Mouse (Mus musculus) stomach, postnatal 0 days (tissue): ENCODE results near the gene Wwtr1. TPM values are rescaled to one million over a fixed set of nuclear protein-coding genes. Genes with fewer than 3 reads are reported as not detected.

ENCODE experiments used
- ATAC-seq: fragments of 200-750 bp; cut with Nextera tagmentation; 2 replicates; pipeline ENCODE4 v1.8.0; 2017; ENCODE audit not compliant: low FRiP score, low TSS enrichment
- DNase-seq: peaks from one replicate; pipeline ENCODE4 v3.0.0-alpha.2; 2016; ENCODE audit warnings: low spot score
- H3K27ac ChIP-seq: fragments of 300-500 bp; sonication (generic); replicated peaks from 2 replicates; pipeline ENCODE4 v1.5.1; 2014; ENCODE audit warnings: mild to moderate bottlenecking, control low read depth
- H3K27me3 ChIP-seq: fragments of 300-500 bp; sonication (generic); 2 replicates; pipeline ENCODE4 v1.6.1; 2014; ENCODE audit warnings: low read length; ENCODE audit not compliant: control insufficient read depth, insufficient read depth
- H3K36me3 ChIP-seq: fragments of 300-500 bp; sonication (generic); 2 replicates; pipeline ENCODE4 v1.6.1; 2014; ENCODE audit warnings: low read length, mixed read lengths; ENCODE audit not compliant: control insufficient read depth, insufficient read depth
- H3K4me1 ChIP-seq: fragments of 300-500 bp; sonication (generic); replicated peaks from 2 replicates; pipeline ENCODE4 v1.6.1; 2014; ENCODE audit warnings: antibody characterized with exemption; ENCODE audit not compliant: control insufficient read depth, insufficient read depth
- H3K4me2 ChIP-seq: fragments of 300-500 bp; sonication (generic); replicated peaks from 2 replicates; pipeline ENCODE4 v1.6.1; 2014; ENCODE audit warnings: low read depth, mild to moderate bottlenecking, control low read depth, moderate library complexity
- H3K4me3 ChIP-seq: fragments of 300-500 bp; sonication (generic); 2 replicates; pipeline ENCODE4 v1.5.1; 2014; ENCODE audit warnings: low read depth, low read length, control low read depth
- H3K9ac ChIP-seq: fragments of 300-500 bp; sonication (generic); 2 replicates; pipeline ENCODE4 v1.6.1; 2014; ENCODE audit warnings: mild to moderate bottlenecking, low read length, control low read depth, mixed read lengths
- H3K9me3 ChIP-seq: fragments of 300-500 bp; sonication (generic); 2 replicates; pipeline ENCODE4 v1.6.1; 2016; ENCODE audit warnings: low read length; ENCODE audit not compliant: control insufficient read depth
- CTCF ChIP-seq: IDR thresholded peaks from 2 replicates; pipeline ENCODE4 v1.5.1; 2016; ENCODE audit warnings: antibody characterized with exemption, low read depth, mild to moderate bottlenecking, moderate library complexity
- EP300 ChIP-seq: optimal IDR thresholded peaks from 2 replicates; pipeline ENCODE3; 2016; ENCODE audit warnings: antibody characterized with exemption
- WGBS: fragments of 180-500 bp; shearing (Covaris S2); extraction: QIAGEN DNeasy Blood & Tissue Kit; methylation state at CpG from one replicate; pipeline ENCODE4 v1.1.7; 2014; 5-methylcytosine and 5-hydroxymethylcytosine counted together
- microRNA-seq: library from miRNA; unstranded; fragments of <30 nt; microRNA quantifications from one replicate; pipeline ENCODE4, GENCODE M21; 2016
- polyA plus RNA-seq: library from polyadenylated mRNA; unstranded; fragments of >200 nt; fragmentation: Nextera tagmentation; extraction: Ambion mirVana; gene quantifications from 2 replicates; pipeline ENCODE4 v1.2.1, GENCODE M21; 2015

Wwtr1 gene
- polyA plus RNA-seq, 1 experiment from 2014 or later = 20.7 TPM

DNA sequence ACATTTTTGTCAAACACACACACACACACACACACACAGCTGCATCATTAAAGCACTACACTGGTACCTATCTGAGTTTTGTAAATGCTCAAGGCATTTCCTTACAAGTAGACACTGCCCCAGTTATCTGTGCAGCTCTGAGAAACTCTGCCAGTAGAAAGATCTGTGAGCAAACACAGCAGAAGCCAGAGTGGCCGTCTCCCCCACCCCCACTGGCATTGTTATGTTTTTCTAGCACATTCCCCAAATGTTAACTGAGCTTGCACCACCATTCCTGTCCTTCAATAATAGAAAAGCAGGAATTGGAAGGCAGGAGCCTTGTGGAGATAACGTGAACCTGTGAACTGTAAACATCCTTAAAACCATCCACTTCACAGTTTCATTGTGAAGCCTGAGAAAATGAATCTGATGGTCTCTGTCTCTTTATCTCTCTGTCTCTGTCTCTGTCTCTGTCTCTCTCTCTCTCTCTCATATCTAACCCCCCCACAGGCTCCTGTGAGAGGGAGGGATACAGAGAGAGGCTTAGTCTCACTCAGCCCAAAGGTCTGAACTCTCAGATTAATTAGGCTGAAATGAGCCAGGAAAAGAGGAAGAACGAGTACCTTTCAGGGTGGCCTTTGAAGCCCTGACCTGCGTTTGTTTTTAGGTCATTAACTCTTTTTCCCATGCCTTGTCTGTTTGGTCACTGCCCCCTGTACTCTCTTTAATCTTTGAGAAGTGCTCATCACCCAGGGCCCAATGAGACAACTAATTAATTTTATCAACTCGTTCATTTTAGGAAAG lies 146.8 kb downstream of the Wwtr1 start:
- Histone ChIP-seq H3K27ac (no peak overlapping the region), H3K36me3 (no peaks in the 10 kb centered on the region), H3K4me2 (no peak overlapping the region), H3K9ac (no peak overlapping the region), H3K9me3 (no peaks in the 10 kb centered on the region), H3K27me3 (no peaks in the 10 kb centered on the region), H3K4me3 (no peak overlapping the region), H3K4me1 (no peaks in the 10 kb centered on the region)
- DNase-seq = no peak
- TF ChIP-seq EP300 = no peak
- no peak for TF ChIP-seq CTCF
- no peak for ATAC-seq
- WGBS = 17% methylated on average over 5 of the region's 5 CpGs

- H3K9ac ChIP-seq = no peak overlapping the region
- no peak overlapping the region for H3K4me3 ChIP-seq
- H3K4me1 ChIP-seq = no peaks in the 10 kb centered on the region
- no peak for TF ChIP-seq CTCF
- TF ChIP-seq EP300 = no peak
- H3K36me3 ChIP-seq = no peaks in the 10 kb centered on the region
- no peak for DNase-seq
- no peaks in the 10 kb centered on the region for H3K27me3 ChIP-seq
- H3K27ac ChIP-seq = no peak overlapping the region
- H3K4me2 ChIP-seq = no peak overlapping the region
- no peak for ATAC-seq
- 84% methylated on average over 11 of the region's 11 CpGs for WGBS
- H3K9me3 ChIP-seq = no peaks in the 10 kb centered on the region
These were observed 149.4 kb downstream of the Wwtr1 start for GRCm38 (mm10) chr3:57426351-57426750.

DNA sequence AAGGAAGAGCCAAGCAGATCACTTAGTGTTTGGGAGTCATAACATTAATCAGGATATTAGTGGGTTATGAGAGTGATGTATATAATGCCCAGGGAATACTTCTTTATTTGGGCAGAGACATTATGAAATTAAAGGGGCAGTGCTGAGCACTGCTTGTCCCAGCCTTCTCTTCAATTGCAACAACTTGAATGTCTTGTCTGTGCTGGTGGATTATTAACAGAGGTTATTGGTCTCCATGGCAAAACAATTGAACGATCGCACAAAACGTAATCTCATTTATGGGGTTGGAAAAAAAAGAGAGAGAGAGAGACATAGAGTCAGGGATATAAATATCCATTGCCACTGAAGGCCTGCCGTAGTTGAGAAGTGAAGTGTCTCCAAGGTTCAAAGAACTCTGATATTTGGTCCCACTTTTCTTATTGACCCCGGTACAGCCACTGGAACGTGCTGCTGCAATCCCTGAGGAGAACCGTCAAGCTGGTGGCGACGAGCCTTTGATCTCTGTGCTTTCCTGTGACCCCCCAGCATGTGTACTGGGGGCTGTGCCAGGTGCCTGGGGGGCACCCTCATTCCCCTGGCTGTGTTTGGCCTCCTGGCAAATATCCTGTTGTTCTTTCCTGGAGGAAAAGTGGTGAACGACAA lies 150.5 kb downstream of the Wwtr1 start, which contains the start of gene Tm4sf4:
TSS of gene Tm4sf4 (plus strand) at position 226 of the 642 bp plus-strand sequence.
- no peak for ATAC-seq
- no peak within 1 kb of the TSS for H3K9ac ChIP-seq
- DNase-seq = no peak
- no peaks in the 10 kb centered on the region for H3K4me1 ChIP-seq
- no peaks in the 10 kb centered on the region for H3K36me3 ChIP-seq
- no peak within 1 kb of the TSS for H3K27ac ChIP-seq
- TF ChIP-seq EP300 = no peak
- no peak for TF ChIP-seq CTCF
- 63% methylated on average over 10 of the region's 10 CpGs for WGBS
- no peak within 1 kb of the TSS for H3K4me3 ChIP-seq
- H3K27me3 ChIP-seq = no peaks in the 10 kb centered on the region
- H3K9me3 ChIP-seq = no peaks in the 10 kb centered on the region
- H3K4me2 ChIP-seq = no peak within 1 kb of the TSS

GRCm38 (mm10) chr3:57420660-57421059 lies 155.1 kb downstream of the Wwtr1 start:
- WGBS = 92% methylated on average over 1 of the region's 1 CpGs
- Histone ChIP-seq H3K36me3 (no peaks in the 10 kb centered on the region), H3K9me3 (no peaks in the 10 kb centered on the region), H3K9ac (no peak overlapping the region), H3K4me2 (no peak overlapping the region), H3K4me1 (no peaks in the 10 kb centered on the region), H3K27me3 (no peaks in the 10 kb centered on the region), H3K27ac (no peak overlapping the region), H3K4me3 (no peak overlapping the region)
- TF ChIP-seq CTCF (no peak), EP300 (no peak)
- DNase-seq = no peak
- ATAC-seq = no peak

- H3K27me3 ChIP-seq = no peaks in the 10 kb centered on the region
- H3K9ac ChIP-seq = no peak overlapping the region
- ATAC-seq (no peak), DNase-seq (no peak)
- H3K4me2 ChIP-seq = no peak overlapping the region
- H3K4me1 ChIP-seq = no peaks in the 10 kb centered on the region
- H3K4me3 ChIP-seq = no peak overlapping the region
- no peaks in the 10 kb centered on the region for H3K9me3 ChIP-seq
- H3K27ac ChIP-seq = no peak overlapping the region
- WGBS = 53% methylated on average over 2 of the region's 2 CpGs
- no peaks in the 10 kb centered on the region for H3K36me3 ChIP-seq
- no peak for TF ChIP-seq CTCF
- no peak for TF ChIP-seq EP300
These were observed 155.5 kb downstream of the Wwtr1 start for GRCm38 (mm10) chr3:57420233-57420632.

- Histone ChIP-seq H3K4me2 (no peak overlapping the region), H3K27me3 (no peaks in the 10 kb centered on the region), H3K27ac (no peak overlapping the region), H3K9ac (no peak overlapping the region), H3K4me3 (no peak overlapping the region), H3K9me3 (no peaks in the 10 kb centered on the region), H3K36me3 (no peaks in the 10 kb centered on the region), H3K4me1 (no peaks in the 10 kb centered on the region)
- 87% methylated on average over 4 of the region's 4 CpGs for WGBS
- TF ChIP-seq EP300 = no peak
- TF ChIP-seq CTCF = no peak
- no peak for DNase-seq
- no peak for ATAC-seq
These were observed 164.2 kb downstream of the Wwtr1 start for GRCm38 (mm10) chr3:57411535-57411934.

Small RNA genes within 50 kb of the gene (microRNA-seq; reads per million reads assigned to microRNA genes)
- not detected for gene Mir6377

Other genes with a start within 250 kb of the Wwtr1 start
- 12.9 and 13.2 TPM in 2 replicates for gene Tm4sf4, start 150.6 kb downstream of the Wwtr1 start, polyA plus RNA-seq
- 71.6 and 79.2 TPM in 2 replicates for gene Commd2, start 75.8 kb upstream of the Wwtr1 start, polyA plus RNA-seq
- 0.08 TPM in 1 of 2 replicates, not detected in the other for gene Ankub1, start 116.9 kb upstream of the Wwtr1 start, polyA plus RNA-seq
- 78.8 and 84.3 TPM in 2 replicates for gene Rnf13, start 160.2 kb upstream of the Wwtr1 start, polyA plus RNA-seq